Mouse (Mus musculus): Measurements from ENCODE around the gene Dpf3.

The Dpf3 gene

GRCm38 (mm10) chr12:83286496-83287492 is 200.7 kb downstream of the Dpf3 start:
- CTCF ChIA-PET, result no interaction called here

- CTCF ChIA-PET, result no interaction called here
Observed at GRCm38 (mm10) chr12:83283591-83284320, 203.8 kb downstream of the Dpf3 start.

- CTCF ChIA-PET, result no interaction called here
Observed at GRCm38 (mm10) chr12:83277537-83278441, 209.7 kb downstream of the Dpf3 start.

- CTCF ChIA-PET, result interaction anchor here (0.6 kb wide), 1 partner anchor 9 kb away, joined by 9 read pairs; no protein-coding TSS in a partner anchor
Observed at GRCm38 (mm10) chr12:83271215-83271614, 216.3 kb downstream of the Dpf3 start.

GRCm38 (mm10) chr12:83268504-83268922 is 219.0 kb downstream of the Dpf3 start:
- CTCF ChIA-PET, result no interaction called here

GRCm38 (mm10) chr12:83260540-83260939 is 227.0 kb downstream of the Dpf3 start:
- CTCF ChIA-PET, result no interaction called here

GRCm38 (mm10) chr12:83254399-83254798 is 233.1 kb downstream of the Dpf3 start:
- CTCF ChIA-PET, result no interaction called here

GRCm38 (mm10) chr12:83249066-83249465 is 238.4 kb downstream of the Dpf3 start:
- CTCF ChIA-PET, result no interaction called here

GRCm38 (mm10) chr12:83248636-83249035 is 238.9 kb downstream of the Dpf3 start:
- CTCF ChIA-PET, result no interaction called here

- CTCF ChIA-PET, result no interaction called here
Observed at GRCm38 (mm10) chr12:83247669-83248068, 239.8 kb downstream of the Dpf3 start.

- CTCF ChIA-PET, result no interaction called here
Observed at GRCm38 (mm10) chr12:83241022-83241421, 246.5 kb downstream of the Dpf3 start.

GRCm38 (mm10) chr12:83240571-83240970 is 246.9 kb downstream of the Dpf3 start:
- CTCF ChIA-PET, result no interaction called here

- CTCF ChIA-PET, result no interaction called here
Observed at GRCm38 (mm10) chr12:83235781-83236180, 251.7 kb downstream of the Dpf3 start.

- CTCF ChIA-PET, result no interaction called here
Observed at GRCm38 (mm10) chr12:83234981-83235380, 252.5 kb downstream of the Dpf3 start.

GRCm38 (mm10) chr12:83233651-83234050 is 253.9 kb downstream of the Dpf3 start:
- CTCF ChIA-PET, result no interaction called here

GRCm38 (mm10) chr12:83232916-83233315 is 254.6 kb downstream of the Dpf3 start:
- CTCF ChIA-PET, result no interaction called here

- CTCF ChIA-PET, result no interaction called here
Observed at GRCm38 (mm10) chr12:83231258-83231657, 256.3 kb downstream of the Dpf3 start.

- CTCF ChIA-PET, result no interaction called here
Observed at GRCm38 (mm10) chr12:83229683-83230082, 257.8 kb downstream of the Dpf3 start.

- CTCF ChIA-PET, result no interaction called here
Observed at GRCm38 (mm10) chr12:83227014-83227413, 260.5 kb downstream of the Dpf3 start.

- CTCF ChIA-PET, result no interaction called here
Observed at GRCm38 (mm10) chr12:83220964-83221363, 266.6 kb downstream of the Dpf3 start.

- CTCF ChIA-PET, result no interaction called here
Observed at GRCm38 (mm10) chr12:83213879-83214341, 273.6 kb downstream of the Dpf3 start.

GRCm38 (mm10) chr12:83211976-83212375 is 275.5 kb downstream of the Dpf3 start:
- CTCF ChIA-PET, result no interaction called here
